25 mouse cellular contexts compared by ENCODE assay signal in genomic region chr12:41727764-41728338, GRCm38 (mm10).
A peak's percentile ranks its signal among the peaks of the same experiment; 100 is the strongest.
DNase-seq lines count a peak whose midpoint lies in the region; ATAC-seq and TF ChIP-seq lines count a peak whose summit lies in the region.
"Had no signal": no experiment of that assay in that cellular context is flagged by ENCODE, and none has a peak within 500 bp of the region (broad histone marks: within the 10 kb centered on the region; RNA-seq: fewer than 3 reads in every experiment).

No protein-coding gene starts in this region.

- DNase-seq in midbrain, embryonic 14.5 days = no peak
- no peak for DNase-seq in ES-E14 (ENCODE audit: low read depth, low spot score)
- DNase-seq in induced T-regulatory cell, adult 2 months (ENCODE audit: low read depth) = peak; percentile 12
- no peak for DNase-seq in heart, adult 18-20 months
- DNase-seq in right cerebral cortex, postnatal 10 days (ENCODE audit: low spot score in 2 of 2) = no peak
- DNase-seq in lung, postnatal 0 days (ENCODE audit: low spot score) = no peak
- DNase-seq: adrenal gland, postnatal 10 days; B cell, adult 2 months; cerebellum, adult 11 months; cerebellum, adult 9-10 months; cerebellum, postnatal 36 days; heart, postnatal 14 days; kidney, adult 11 months; liver, postnatal 0 days; lung, postnatal 4 days; right cerebral cortex, postnatal 14 days; thymus, postnatal 14 days had no signal

- peak; percentile 16; the same call in 1 of the 2 replicates for ATAC-seq in midbrain, embryonic 12.5 days (ENCODE audit: low FRiP score, low read depth)
- ATAC-seq in midbrain, embryonic 14.5 days (ENCODE audit: low FRiP score, low TSS enrichment) = no peak
- peak; percentile 65 for ATAC-seq in CD4-positive, CD25-positive, alpha-beta regulatory T cell, adult 4 months
- ATAC-seq in lung, postnatal 0 days = no peak
- ATAC-seq: liver, embryonic 12.5 days; liver, postnatal 0 days had no signal

- H3K36me3 ChIP-seq in midbrain, embryonic 12.5 days = no peaks in the 10 kb centered on the region
- H3K36me3 ChIP-seq in midbrain, embryonic 14.5 days (ENCODE audit: control insufficient read depth, insufficient read depth, low read length) = no peaks in the 10 kb centered on the region
- H3K36me3 ChIP-seq in ES-E14 (ENCODE audit: control insufficient read depth, insufficient read depth, low read length, poor library complexity, severe bottlenecking) = no peaks in the 10 kb centered on the region
- no peaks in the 10 kb centered on the region for H3K36me3 ChIP-seq in lung, postnatal 0 days (ENCODE audit: insufficient read depth, low read length)
- H3K36me3 ChIP-seq: kidney, embryonic 15.5 days; liver, embryonic 12.5 days; midbrain, embryonic 13.5 days; neural tube, embryonic 12.5 days; stomach, embryonic 15.5 days had no signal

- no peak for TF ChIP-seq EP300 in lung, postnatal 0 days (IDR thresholded peaks at IDR 0.05)

- H3K27ac ChIP-seq in midbrain, embryonic 12.5 days (replicated peaks) = no peak overlapping the region
- no peak overlapping the region for H3K27ac ChIP-seq in midbrain, embryonic 14.5 days (replicated peaks; ENCODE audit: low read depth, low read length)
- H3K27ac ChIP-seq in ES-E14 (ENCODE audit: insufficient read depth, low read depth, low read length, poor library complexity, severe bottlenecking) = peak overlapping the region; percentile 71; the same call in 1 of the 2 replicates
- no peak overlapping the region for H3K27ac ChIP-seq in lung, postnatal 0 days (ENCODE audit: low read length)
- H3K27ac ChIP-seq: kidney, embryonic 15.5 days; liver, embryonic 12.5 days; midbrain, embryonic 13.5 days; neural tube, embryonic 12.5 days; stomach, embryonic 15.5 days had no signal

- no peaks in the 10 kb centered on the region for H3K27me3 ChIP-seq in midbrain, embryonic 12.5 days
- no peaks in the 10 kb centered on the region for H3K27me3 ChIP-seq in midbrain, embryonic 14.5 days (ENCODE audit: control insufficient read depth, insufficient read depth, low read length)
- H3K27me3 ChIP-seq in lung, postnatal 0 days (replicated peaks; ENCODE audit: insufficient read depth, low read length) = no peaks in the 10 kb centered on the region
- H3K27me3 ChIP-seq: kidney, embryonic 15.5 days; liver, embryonic 12.5 days; megakaryocyte, embryonic 14.5 days; midbrain, embryonic 13.5 days; neural tube, embryonic 12.5 days; stomach, embryonic 15.5 days had no signal

- no peak overlapping the region for H3K9ac ChIP-seq in midbrain, embryonic 12.5 days (replicated peaks)
- no peak overlapping the region for H3K9ac ChIP-seq in midbrain, embryonic 14.5 days (replicated peaks; ENCODE audit: low read length)
- no peak overlapping the region for H3K9ac ChIP-seq in ES-E14 (ENCODE audit: insufficient read depth, low read depth, low read length, poor library complexity, severe bottlenecking)
- H3K9ac ChIP-seq in lung, postnatal 0 days (replicated peaks; ENCODE audit: low read depth) = no peak overlapping the region
- H3K9ac ChIP-seq: kidney, embryonic 15.5 days; liver, embryonic 12.5 days; liver, postnatal 0 days; midbrain, embryonic 13.5 days; neural tube, embryonic 12.5 days; stomach, embryonic 15.5 days had no signal

- no peak for TF ChIP-seq CTCF in lung, postnatal 0 days (IDR thresholded peaks at IDR 0.05)

- 76% methylated on average over 1 of the region's 1 CpGs for WGBS in midbrain, embryonic 12.5 days
- WGBS in midbrain, embryonic 14.5 days = 79% methylated on average over 1 of the region's 1 CpGs
- WGBS in lung, postnatal 0 days = 93% methylated on average over 1 of the region's 1 CpGs

- peaks cover 4% of the 10 kb centered on the region; the same call in 1 of the 2 replicates for H3K4me1 ChIP-seq in midbrain, embryonic 12.5 days
- H3K4me1 ChIP-seq in midbrain, embryonic 14.5 days (ENCODE audit: control insufficient read depth, insufficient read depth, low read length) = 0 out of 2 replicates have a peak, but pooled peaks cover 3% of the 10 kb centered on the region
- peaks cover 9 to 21% of the 10 kb centered on the region in 2 experiments for H3K4me1 ChIP-seq in ES-E14 (ENCODE audit: control insufficient read depth in 2 of 2, insufficient read depth in 2 of 2, low read length in 2 of 2, poor library complexity in 1 of 2)
- no peaks in the 10 kb centered on the region for H3K4me1 ChIP-seq in lung, postnatal 0 days (ENCODE audit: insufficient read depth, low read depth, low read length)
- H3K4me1 ChIP-seq: kidney, embryonic 15.5 days; liver, embryonic 12.5 days; megakaryocyte, embryonic 14.5 days; midbrain, embryonic 13.5 days; neural tube, embryonic 12.5 days; stomach, embryonic 15.5 days had no signal

- no peak overlapping the region for H3K4me2 ChIP-seq in midbrain, embryonic 12.5 days (replicated peaks)
- no peak overlapping the region for H3K4me2 ChIP-seq in midbrain, embryonic 14.5 days (ENCODE audit: low read length)
- H3K4me2 ChIP-seq in lung, postnatal 0 days (replicated peaks; ENCODE audit: low read depth, low read length) = no peak overlapping the region
- H3K4me2 ChIP-seq: kidney, embryonic 15.5 days; liver, embryonic 12.5 days; midbrain, embryonic 13.5 days; neural tube, embryonic 12.5 days; stomach, embryonic 15.5 days had no signal

- in situ Hi-C loops in ES-E14 (cut with MboI; ENCODE audit: low sequenced_read_pairs in 2 of 2, unreplicated experiment in 2 of 2) = no loop called here

- no peaks in the 10 kb centered on the region for H3K9me3 ChIP-seq in midbrain, embryonic 12.5 days
- no peaks in the 10 kb centered on the region for H3K9me3 ChIP-seq in midbrain, embryonic 14.5 days (ENCODE audit: control insufficient read depth, low read length)
- no peaks in the 10 kb centered on the region for H3K9me3 ChIP-seq in ES-E14 (ENCODE audit: control insufficient read depth, insufficient read depth, low read depth, low read length)
- no peaks in the 10 kb centered on the region for H3K9me3 ChIP-seq in lung, postnatal 0 days (ENCODE audit: low read length)
- H3K9me3 ChIP-seq: kidney, embryonic 15.5 days; liver, embryonic 12.5 days; midbrain, embryonic 13.5 days; neural tube, embryonic 12.5 days; stomach, embryonic 15.5 days had no signal

- no peak overlapping the region for H3K4me3 ChIP-seq in midbrain, embryonic 12.5 days
- no peak overlapping the region for H3K4me3 ChIP-seq in midbrain, embryonic 14.5 days (replicated peaks; ENCODE audit: low read depth, low read length)
- no peak overlapping the region for H3K4me3 ChIP-seq in ES-E14 (ENCODE audit: insufficient read depth in 1 of 2, low read depth in 1 of 2, low read length in 2 of 2, poor library complexity in 1 of 2, severe bottlenecking in 1 of 2)
- H3K4me3 ChIP-seq in lung, postnatal 0 days (ENCODE audit: low read depth, low read length) = no peak overlapping the region
- H3K4me3 ChIP-seq: kidney, embryonic 15.5 days; liver, embryonic 12.5 days; megakaryocyte, embryonic 14.5 days; midbrain, embryonic 13.5 days; neural tube, embryonic 12.5 days; stomach, embryonic 15.5 days had no signal

TF ChIP-seq in ES-E14, 5 proteins besides CTCF, POLR2A, EP300 and RAD21:
- TF ChIP-seq ZNF384 (IDR thresholded peaks at IDR 0.05; ENCODE audit: low read depth, low read length) (no peak), ZC3H11A (IDR thresholded peaks at IDR 0.05; ENCODE audit: borderline replicate concordance, low read depth, low read length) (no peak), CHD2 (IDR thresholded peaks at IDR 0.05; ENCODE audit: low read depth, low read length) (no peak), HCFC1 (IDR thresholded peaks at IDR 0.05; ENCODE audit: borderline replicate concordance, insufficient read depth, low read length) (no peak), MAFK (IDR thresholded peaks at IDR 0.05; ENCODE audit: insufficient read depth, low read depth, low read length) (no peak)

Comparison
In these comparisons a context has a peak if more than half of its experiments do, and no peak if none do; other contexts are left out.
1. ATAC-seq: peak in midbrain, embryonic 12.5 days (single experiment) and CD4-positive, CD25-positive, alpha-beta regulatory T cell, adult 4 months (single experiment); none in midbrain, embryonic 14.5 days (single experiment) and lung, postnatal 0 days (single experiment).